Mouse (Mus musculus) MEL (cell line): ENCODE measurements around the gene Apbb1.

ENCODE experiments used
- CTCF ChIP-seq, 3 experiments: IDR thresholded peaks in 2 of 3; conservative IDR thresholded peaks in 1 of 3; 2 replicates each; pipeline ENCODE4 v1.5.1; 2011 to 2012; ENCODE audit warnings: low read length in 3 of 3, low read depth in 2 of 3, mild to moderate bottlenecking in 2 of 3, improper control_type of control experiment in 1 of 3, inconsistent platforms in 1 of 3, mixed read lengths in 1 of 3, moderate library complexity in 1 of 3; ENCODE audit not compliant: control insufficient read depth in 1 of 3, insufficient read depth in 1 of 3, poor library complexity in 1 of 3, severe bottlenecking in 1 of 3
- EP300 ChIP-seq, 2 experiments: IDR thresholded peaks; 2 replicates each; pipeline ENCODE4 v1.6.1; 2011; ENCODE audit warnings: improper control_type of control experiment in 2 of 2, low read length in 2 of 2, low read depth in 1 of 2, mild to moderate bottlenecking in 1 of 2
- GATA1 ChIP-seq: IDR thresholded peaks from 2 replicates; pipeline ENCODE4 v1.6.1; 2011; ENCODE audit warnings: low read depth, low read length, improper control_type of control experiment
- MEF2A ChIP-seq: IDR thresholded peaks from 2 replicates; pipeline ENCODE4 v1.6.1; 2014; ENCODE audit warnings: low read depth, mild to moderate bottlenecking, inconsistent platforms, low read length, improper control_type of control experiment; ENCODE audit not compliant: poor library complexity, insufficient replicate concordance, severe bottlenecking; ENCODE audit errors: extremely low read depth
- NRF1 ChIP-seq: IDR thresholded peaks from 2 replicates; pipeline ENCODE4 v1.6.1; 2014; ENCODE audit warnings: low read depth, mild to moderate bottlenecking, inconsistent platforms, low read length, improper control_type of control experiment, moderate library complexity; ENCODE audit not compliant: poor library complexity, insufficient read depth, severe bottlenecking
- POLR2A ChIP-seq, 2 experiments: IDR thresholded peaks; 2 replicates each; pipeline ENCODE4 v1.6.1; 2011 to 2012; ENCODE audit warnings: low read length in 2 of 2, mild to moderate bottlenecking in 2 of 2, control low read depth in 1 of 2, improper control_type of control experiment in 1 of 2, low read depth in 1 of 2, moderate library complexity in 1 of 2; ENCODE audit not compliant: control insufficient read depth in 1 of 2, insufficient read depth in 1 of 2, poor library complexity in 1 of 2
- POLR2AphosphoS2 ChIP-seq: IDR thresholded peaks from 2 replicates; pipeline ENCODE4 v1.6.1; 2011; ENCODE audit warnings: low read length, improper control_type of control experiment
- POLR2AphosphoS5 ChIP-seq: IDR thresholded peaks from 2 replicates; pipeline ENCODE4 v1.6.1; 2012; ENCODE audit warnings: low read depth, borderline replicate concordance, mild to moderate bottlenecking, inconsistent platforms, low read length, moderate library complexity, mixed read lengths
- SIN3A ChIP-seq: IDR thresholded peaks from 2 replicates; pipeline ENCODE4 v1.6.1; 2012; ENCODE audit warnings: low read length, improper control_type of control experiment, inconsistent platforms
- TAL1 ChIP-seq: IDR thresholded peaks from 2 replicates; pipeline ENCODE4 v1.6.1; 2012; ENCODE audit warnings: mild to moderate bottlenecking, inconsistent platforms, low read length, moderate library complexity, mixed read lengths
- ZKSCAN1 ChIP-seq: IDR thresholded peaks from 2 replicates; pipeline ENCODE4 v1.6.1; 2012; ENCODE audit warnings: low read depth, mild to moderate bottlenecking, inconsistent platforms, low read length, improper control_type of control experiment, moderate library complexity

- no peak for TF ChIP-seq NRF1
- no peak for TF ChIP-seq POLR2A (IDR thresholded peaks at IDR 0.05; ENCODE audit: control insufficient read depth in 1 of 2, insufficient read depth in 1 of 2, low read depth in 1 of 2, low read length in 2 of 2, poor library complexity in 1 of 2)
- TF ChIP-seq EP300 (IDR thresholded peaks at IDR 0.05; ENCODE audit: low read depth in 1 of 2, low read length in 2 of 2): no peak
- TF ChIP-seq POLR2AphosphoS2: no peak
- TF ChIP-seq CTCF (IDR thresholded peaks at IDR 0.05 in 2 of 3, conservative IDR thresholded peaks at IDR 0.05 in 1 of 3; ENCODE audit: control insufficient read depth in 1 of 3, insufficient read depth in 1 of 3, low read depth in 2 of 3, low read length in 3 of 3, poor library complexity in 1 of 3, severe bottlenecking in 1 of 3): peak; percentile 60 to 65 (median 65)
- no peak for TF ChIP-seq SIN3A
- TF ChIP-seq POLR2AphosphoS5: no peak
- TF ChIP-seq ZKSCAN1: no peak
- no peak for TF ChIP-seq TAL1
- no peak for TF ChIP-seq MEF2A
- TF ChIP-seq GATA1: no peak
Measured at GRCm38 (mm10) chr7:105602860-105603623, 21.6 kb upstream of the Apbb1 start.
